Mouse (Mus musculus) hindbrain, embryonic 10.5 days (tissue): ENCODE measurements at regions not wholly inside any gene's neighbourhood (a gene's known extent, or its start where the extent isn't known, plus 50 kb on each side); places are given as distances from the start of the nearest gene placed in this dataset.

ENCODE experiments used
- DNase-seq: peaks from one replicate; pipeline ENCODE4 v3.0.0-alpha.2; 2017; ENCODE audit warnings: low spot score
- H3K27ac ChIP-seq: fragments of 300-500 bp; sonication (generic); 2 replicates; pipeline ENCODE4 v1.5.1; 2016; ENCODE audit warnings: mild to moderate bottlenecking, moderate library complexity
- H3K27me3 ChIP-seq: fragments of 300-500 bp; sonication (generic); 2 replicates; pipeline ENCODE4 v1.6.1; 2016; ENCODE audit warnings: mild to moderate bottlenecking; ENCODE audit not compliant: poor library complexity, insufficient read depth, severe bottlenecking
- H3K36me3 ChIP-seq: fragments of 300-500 bp; sonication (generic); 2 replicates; pipeline ENCODE4 v1.6.1; 2016; ENCODE audit warnings: mild to moderate bottlenecking, moderate library complexity
- H3K4me1 ChIP-seq: fragments of 300-500 bp; sonication (generic); replicated peaks from 2 replicates; pipeline ENCODE4 v1.6.1; 2016; ENCODE audit warnings: mild to moderate bottlenecking
- H3K4me3 ChIP-seq: fragments of 300-500 bp; sonication (generic); 2 replicates; pipeline ENCODE4 v1.5.1; 2016; ENCODE audit warnings: mild to moderate bottlenecking, moderate library complexity
- H3K9me3 ChIP-seq: fragments of 300-500 bp; sonication (generic); 2 replicates; pipeline ENCODE4 v1.6.1; 2016; ENCODE audit warnings: mild to moderate bottlenecking, moderate library complexity
- WGBS: fragments of 180-500 bp; shearing (Covaris S2); methylation state at CpG from one replicate; pipeline ENCODE4 v1.1.7; 2016; 5-methylcytosine and 5-hydroxymethylcytosine counted together

DNA sequence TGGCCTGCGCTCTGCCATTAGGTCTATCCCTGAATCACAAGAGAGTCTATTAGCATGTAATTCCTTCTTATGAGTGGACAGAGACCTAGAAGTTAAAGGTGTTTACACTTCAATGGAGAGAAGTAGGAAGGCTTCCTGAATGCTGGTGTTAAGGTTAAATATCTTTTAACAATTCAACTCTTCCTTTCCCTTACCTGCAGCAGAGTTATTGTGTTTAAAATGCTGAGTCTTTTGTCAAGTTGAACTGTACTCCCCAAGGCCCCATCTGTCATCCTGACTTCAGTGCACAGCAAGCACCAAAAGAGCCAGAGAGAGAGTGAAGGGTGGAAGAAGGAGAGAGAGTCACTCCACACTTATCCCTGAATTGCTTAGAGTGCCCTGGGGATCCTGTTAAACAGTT is 451.6 kb downstream of the Psat1 start:
- H3K4me1 ChIP-seq = no peaks in the 10 kb centered on the region
- H3K9me3 ChIP-seq = no peaks in the 10 kb centered on the region
- no peaks in the 10 kb centered on the region for H3K36me3 ChIP-seq
- H3K27me3 ChIP-seq = no peaks in the 10 kb centered on the region
- no peak overlapping the region for H3K4me3 ChIP-seq
- no peak overlapping the region for H3K27ac ChIP-seq
- 90% methylated on average over 1 of the region's 1 CpGs for WGBS
- DNase-seq = no peak

DNA sequence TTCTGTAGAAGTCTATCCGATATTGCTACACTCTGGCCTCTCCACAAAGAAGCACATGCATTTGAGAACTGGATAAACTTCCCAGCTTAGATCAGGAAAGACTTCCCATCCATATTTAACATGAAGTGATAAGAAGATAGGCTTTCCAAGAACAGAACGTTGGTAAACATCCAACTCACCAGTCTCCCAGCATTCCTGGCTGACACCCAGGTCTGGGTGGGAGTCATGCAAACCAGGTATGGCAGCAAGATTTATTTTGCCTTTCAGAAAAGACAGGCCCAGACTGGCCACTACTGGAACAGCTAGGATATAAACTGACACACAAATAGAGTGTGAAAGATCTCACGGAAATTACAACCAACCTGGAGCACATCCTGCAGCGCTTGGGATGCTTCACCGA is 459.6 kb downstream of the Psat1 start:
- Histone ChIP-seq H3K27ac (no peak overlapping the region), H3K4me3 (no peak overlapping the region), H3K4me1 (no peaks in the 10 kb centered on the region), H3K36me3 (no peaks in the 10 kb centered on the region), H3K27me3 (no peaks in the 10 kb centered on the region), H3K9me3 (no peaks in the 10 kb centered on the region)
- WGBS = 92% methylated on average over 5 of the region's 5 CpGs
- DNase-seq = no peak

GRCm38 (mm10) chr19:15481605-15482004 is 465.5 kb downstream of the Psat1 start:
- no peaks in the 10 kb centered on the region for H3K27me3 ChIP-seq
- H3K4me3 ChIP-seq = no peak overlapping the region
- WGBS = 30% methylated on average over 8 of the region's 8 CpGs
- H3K9me3 ChIP-seq = no peaks in the 10 kb centered on the region
- no peaks in the 10 kb centered on the region for H3K36me3 ChIP-seq
- DNase-seq = no peak
- H3K4me1 ChIP-seq = 0 out of 2 replicates have a peak, but pooled peaks cover 3% of the 10 kb centered on the region
- no peak overlapping the region for H3K27ac ChIP-seq

DNA sequence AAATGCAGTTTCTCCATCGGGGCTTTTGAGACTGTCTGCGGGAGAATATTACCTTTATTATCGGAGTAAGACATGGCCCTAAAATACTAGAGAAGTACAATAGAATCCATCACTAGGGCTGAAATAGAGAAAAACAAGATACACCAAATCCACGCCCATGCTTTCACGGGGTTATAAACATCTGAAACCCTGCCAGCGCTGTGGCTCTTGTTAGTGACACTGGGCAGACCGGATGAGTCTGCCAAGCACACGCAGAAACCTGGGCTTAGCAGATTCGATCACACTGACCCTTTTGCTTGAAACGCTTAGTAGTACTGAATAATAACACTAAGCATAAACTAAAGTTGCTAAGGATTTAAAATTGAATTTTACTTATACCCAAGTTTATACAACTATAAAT is 477.6 kb downstream of the Psat1 start:
- Histone ChIP-seq H3K4me3 (no peak overlapping the region), H3K27ac (no peak overlapping the region), H3K27me3 (no peaks in the 10 kb centered on the region), H3K4me1 (no peaks in the 10 kb centered on the region), H3K9me3 (no peaks in the 10 kb centered on the region), H3K36me3 (no peaks in the 10 kb centered on the region)
- 93% methylated on average over 10 of the region's 10 CpGs for WGBS
- DNase-seq = no peak

DNA sequence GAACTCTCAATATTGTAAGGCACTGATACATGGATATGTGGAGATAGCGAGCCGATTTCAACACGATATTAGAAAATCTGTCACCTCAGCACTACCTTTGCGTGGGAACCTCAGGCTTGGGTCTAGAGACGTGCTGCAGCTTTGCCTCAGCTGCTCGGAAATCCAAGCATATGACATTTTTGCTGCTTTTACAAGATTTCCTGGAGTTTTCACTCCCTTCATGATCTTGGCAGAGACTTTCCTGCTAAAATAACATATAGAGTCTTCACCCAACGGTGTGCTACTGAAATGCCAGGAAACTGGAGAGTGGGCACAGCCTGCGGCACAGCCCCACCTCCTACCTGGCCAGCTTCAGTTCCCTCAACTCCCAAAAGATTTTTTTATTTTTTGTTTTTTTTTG is 480.4 kb downstream of the Psat1 start:
- no peak for DNase-seq
- no peak overlapping the region for H3K4me3 ChIP-seq
- H3K27ac ChIP-seq = no peak overlapping the region
- 90% methylated on average over 8 of the region's 8 CpGs for WGBS
- no peaks in the 10 kb centered on the region for H3K4me1 ChIP-seq
- H3K27me3 ChIP-seq = no peaks in the 10 kb centered on the region
- H3K9me3 ChIP-seq = no peaks in the 10 kb centered on the region
- H3K36me3 ChIP-seq = no peaks in the 10 kb centered on the region

DNA sequence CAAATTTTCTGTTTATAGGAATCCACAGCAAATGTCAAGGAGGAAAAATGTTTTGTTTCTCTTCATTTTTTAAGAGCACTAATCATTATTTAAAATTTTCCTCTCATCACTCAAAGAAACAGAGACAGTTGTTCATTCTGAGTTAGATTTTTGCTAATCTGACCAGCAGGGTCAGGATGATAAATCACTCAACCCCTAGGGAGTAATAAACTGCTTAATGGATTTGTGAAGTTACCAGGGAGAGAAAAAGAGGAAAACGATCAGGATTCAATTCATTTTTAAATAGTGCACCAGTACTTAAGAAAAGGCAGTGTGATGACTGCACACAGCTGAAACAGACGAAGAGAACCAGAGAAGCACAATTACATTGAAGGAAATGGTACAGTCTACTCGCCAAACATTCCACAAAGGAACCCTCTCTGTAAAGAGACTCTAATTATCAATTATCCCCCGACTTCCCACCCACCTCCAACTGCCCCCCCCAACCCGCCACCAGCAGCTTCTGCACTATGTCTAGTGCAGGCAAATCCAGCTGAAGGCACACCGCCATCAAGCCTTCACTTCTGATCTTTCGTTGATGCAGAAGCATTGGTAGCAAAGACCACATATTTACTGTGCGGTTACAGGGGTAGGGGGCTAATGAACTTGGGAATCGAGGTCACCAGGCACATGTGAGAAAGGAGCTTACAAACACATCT is 481.9 kb downstream of the Psat1 start:
- DNase-seq = no peak
- no peak overlapping the region for H3K27ac ChIP-seq
- no peaks in the 10 kb centered on the region for H3K9me3 ChIP-seq
- H3K4me3 ChIP-seq = no peak overlapping the region
- H3K27me3 ChIP-seq = no peaks in the 10 kb centered on the region
- WGBS = 74% methylated on average over 9 of the region's 9 CpGs
- no peaks in the 10 kb centered on the region for H3K36me3 ChIP-seq
- no peaks in the 10 kb centered on the region for H3K4me1 ChIP-seq

GRCm38 (mm10) chr19:15457793-15458192 is 489.3 kb downstream of the Psat1 start:
- Histone ChIP-seq H3K9me3 (no peaks in the 10 kb centered on the region), H3K4me1 (peaks cover 17% of the 10 kb centered on the region), H3K36me3 (no peaks in the 10 kb centered on the region), H3K27me3 (no peaks in the 10 kb centered on the region), H3K4me3 (no peak overlapping the region), H3K27ac (no peak overlapping the region)
- no peak for DNase-seq
- 40% methylated on average over 4 of the region's 4 CpGs for WGBS

DNA sequence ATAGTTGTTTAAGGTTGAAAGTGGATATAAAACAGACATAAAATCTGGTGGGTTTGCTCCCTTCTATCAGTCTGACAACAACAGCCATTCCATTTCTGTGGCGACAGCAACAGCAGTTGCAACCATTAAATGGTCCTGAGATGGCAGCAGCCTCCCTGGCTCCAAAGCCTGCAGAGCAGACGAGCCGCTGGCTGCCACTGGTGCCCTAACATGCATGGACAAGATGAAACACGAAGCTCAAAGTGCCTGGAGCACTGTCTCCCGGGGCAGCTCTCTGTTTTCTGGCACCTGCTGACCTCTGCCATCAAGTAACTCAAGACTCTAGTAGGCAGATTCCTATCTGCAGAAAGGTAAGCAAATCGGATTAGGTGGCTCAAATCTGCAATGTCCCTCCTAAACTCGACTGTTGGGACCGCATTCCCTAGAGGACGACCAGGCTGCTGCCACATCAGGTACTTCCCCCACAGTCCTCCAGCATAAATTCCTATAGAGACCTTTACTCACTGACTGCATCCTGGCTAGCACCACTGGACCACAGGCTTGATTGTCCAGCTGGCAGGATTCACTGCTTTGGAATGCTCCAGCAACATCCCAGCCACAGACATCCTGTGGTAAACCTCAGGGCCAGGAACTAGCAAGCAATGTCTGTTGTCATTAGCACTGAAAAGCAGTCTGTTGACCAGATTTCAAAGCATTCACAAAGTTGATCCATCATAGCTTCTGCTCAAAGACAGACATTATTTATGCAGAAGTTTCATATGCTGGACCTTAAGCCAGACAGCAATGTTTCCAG is 490.0 kb downstream of the Psat1 start:
- peak; percentile 28 for DNase-seq
- Histone ChIP-seq H3K27ac (no peak overlapping the region), H3K36me3 (no peaks in the 10 kb centered on the region), H3K4me3 (no peak overlapping the region), H3K9me3 (no peaks in the 10 kb centered on the region), H3K4me1 (peaks cover 17% of the 10 kb centered on the region), H3K27me3 (no peaks in the 10 kb centered on the region)
- 53% methylated on average over 9 of the region's 9 CpGs for WGBS

GRCm38 (mm10) chr19:15448989-15449388 is 498.1 kb downstream of the Psat1 start:
- no peaks in the 10 kb centered on the region for H3K27me3 ChIP-seq
- no peak overlapping the region for H3K27ac ChIP-seq
- H3K4me3 ChIP-seq = no peak overlapping the region
- H3K36me3 ChIP-seq = no peaks in the 10 kb centered on the region
- no peak for DNase-seq
- 58% methylated on average over 5 of the region's 5 CpGs for WGBS
- no peaks in the 10 kb centered on the region for H3K4me1 ChIP-seq
- H3K9me3 ChIP-seq = no peaks in the 10 kb centered on the region

- WGBS = 93% methylated on average over 5 of the region's 5 CpGs
- H3K27me3 ChIP-seq = no peaks in the 10 kb centered on the region
- H3K9me3 ChIP-seq = no peaks in the 10 kb centered on the region
- no peak for DNase-seq
- no peak overlapping the region for H3K27ac ChIP-seq
- no peaks in the 10 kb centered on the region for H3K4me1 ChIP-seq
- H3K4me3 ChIP-seq = no peak overlapping the region
- H3K36me3 ChIP-seq = no peaks in the 10 kb centered on the region
Measured at GRCm38 (mm10) chr19:15431798-15432197, 515.3 kb downstream of the Psat1 start.

DNA sequence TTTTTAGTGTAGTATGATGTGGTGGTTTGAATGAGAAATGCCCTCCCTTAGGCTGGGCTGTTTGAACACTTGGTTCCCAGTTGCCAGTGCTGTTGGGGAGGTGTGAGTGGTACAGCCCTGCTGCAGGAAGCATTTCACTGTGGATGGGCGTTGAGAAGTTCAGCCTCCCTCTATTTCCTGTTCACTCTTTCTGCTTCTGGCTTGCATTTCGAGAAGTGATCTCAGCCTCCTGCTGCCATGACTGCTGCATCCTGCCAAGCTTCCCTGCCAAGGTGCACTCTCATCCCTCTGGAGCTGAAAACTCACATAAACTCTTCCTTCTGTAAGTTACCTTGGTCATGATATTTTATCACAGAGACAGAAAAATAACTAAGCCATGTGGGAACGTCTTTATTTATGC is 525.8 kb downstream of the Psat1 start:
- H3K27ac ChIP-seq = no peak overlapping the region
- H3K9me3 ChIP-seq = no peaks in the 10 kb centered on the region
- WGBS = 73% methylated on average over 3 of the region's 3 CpGs
- no peak overlapping the region for H3K4me3 ChIP-seq
- H3K36me3 ChIP-seq = no peaks in the 10 kb centered on the region
- no peaks in the 10 kb centered on the region for H3K27me3 ChIP-seq
- DNase-seq = no peak
- H3K4me1 ChIP-seq = no peaks in the 10 kb centered on the region

DNA sequence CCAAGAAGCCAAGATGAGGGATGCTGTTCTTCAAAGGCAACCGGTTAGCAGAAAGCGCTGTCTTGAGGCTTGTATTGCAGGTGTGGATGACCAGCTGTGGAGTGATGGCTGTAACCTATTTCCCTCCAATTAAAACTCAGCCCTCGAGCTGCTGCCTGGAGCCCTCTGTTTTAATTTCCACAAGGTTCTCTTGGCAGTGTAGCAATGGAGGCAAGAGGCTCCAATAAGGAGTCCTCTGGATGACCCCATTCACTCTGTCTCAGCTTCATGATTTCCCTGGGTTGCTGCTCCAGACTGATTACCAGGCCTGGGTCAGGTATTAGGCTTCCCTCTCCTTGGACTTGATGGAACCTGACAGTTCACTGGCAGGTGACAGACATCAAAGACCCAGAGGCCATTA is 548.5 kb downstream of the Psat1 start:
- no peak overlapping the region for H3K4me3 ChIP-seq
- H3K9me3 ChIP-seq = no peaks in the 10 kb centered on the region
- H3K27ac ChIP-seq = no peak overlapping the region
- H3K36me3 ChIP-seq = no peaks in the 10 kb centered on the region
- no peak for DNase-seq
- H3K4me1 ChIP-seq = no peaks in the 10 kb centered on the region
- WGBS = 85% methylated on average over 3 of the region's 3 CpGs
- no peaks in the 10 kb centered on the region for H3K27me3 ChIP-seq

- no peak for DNase-seq
- no peaks in the 10 kb centered on the region for H3K27me3 ChIP-seq
- H3K36me3 ChIP-seq = no peaks in the 10 kb centered on the region
- WGBS = 82% methylated on average over 8 of the region's 8 CpGs
- no peak overlapping the region for H3K27ac ChIP-seq
- H3K4me3 ChIP-seq = no peak overlapping the region
- no peaks in the 10 kb centered on the region for H3K4me1 ChIP-seq
- H3K9me3 ChIP-seq = no peaks in the 10 kb centered on the region
Measured at GRCm38 (mm10) chr19:15371682-15372081, 575.5 kb downstream of the Psat1 start.
